Mouse (Mus musculus): ENCODE measurements around the gene Gm17584. TPM values are rescaled to one million over a fixed set of nuclear protein-coding genes. Genes with fewer than 3 reads are reported as not detected.
"Not testable (repeated sequence)": the region's sequence is repeated elsewhere in the genome, so short reads cannot be mapped to it uniquely, and the experiment has no call there.

Gene Gm17584
- not detected in 2 replicates for polyA plus RNA-seq (2011; ENCODE audit: insufficient read depth, insufficient read length, low read depth, missing spikeins)

DNA sequence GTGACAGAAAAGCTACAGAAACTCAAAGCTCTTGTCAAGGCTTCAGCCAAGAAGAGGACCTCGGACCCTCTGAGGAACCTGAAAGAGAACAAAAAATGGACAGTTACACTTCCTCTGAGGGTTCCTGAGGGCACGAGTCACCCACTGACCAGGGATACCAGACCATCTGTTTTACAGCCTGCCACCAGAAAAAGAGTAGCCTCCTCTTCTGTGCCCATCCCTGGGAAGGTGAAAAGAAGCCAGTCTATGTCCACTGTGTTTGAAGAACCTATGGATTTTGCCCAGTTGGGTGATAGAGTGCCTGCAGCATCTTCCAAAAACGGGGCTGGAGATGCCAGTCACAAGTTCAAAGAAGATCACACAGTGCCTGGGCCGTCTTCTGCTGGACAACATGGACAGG is at the start of gene Gm17584:
Gene Gm17584, plus strand, starts transcription at position 301 of the 400 bp plus-strand sequence.
- H3K4me1 ChIP-seq (ENCODE audit: control insufficient read depth, insufficient read depth, low read length); H3K27me3 ChIP-seq (ENCODE audit: control insufficient read depth, insufficient read depth, low read length, poor library complexity, severe bottlenecking): not testable (repeated sequence)

More for the DNA sequence above, at the start of gene Gm17584:
- H3K27ac ChIP-seq (ENCODE audit: insufficient read depth, low read length); H3K4me3 ChIP-seq (ENCODE audit: low read depth, low read length); H3K9ac ChIP-seq (ENCODE audit: low read depth, poor library complexity, severe bottlenecking); H3K9me3 ChIP-seq (replicated peaks; ENCODE audit: control insufficient read depth, insufficient read depth, low read length, poor library complexity, severe bottlenecking); H3K36me3 ChIP-seq (ENCODE audit: control insufficient read depth, insufficient read depth, low read length, poor library complexity, severe bottlenecking): not testable (repeated sequence)

Other genes starting within 250 kb of the Gm17584 start
- gene Gm17469, start 129.3 kb downstream of the Gm17584 start, polyA plus RNA-seq (2011; ENCODE audit: insufficient read depth, insufficient read length, low read depth, missing spikeins): not detected in 2 replicates

Data from ES-Bruce4 (cell line).